Mouse (Mus musculus): ENCODE data around the gene Apobec2.
A peak's percentile ranks its signal among the peaks of the same experiment; 100 is the strongest.

Apobec2 gene

DNA sequence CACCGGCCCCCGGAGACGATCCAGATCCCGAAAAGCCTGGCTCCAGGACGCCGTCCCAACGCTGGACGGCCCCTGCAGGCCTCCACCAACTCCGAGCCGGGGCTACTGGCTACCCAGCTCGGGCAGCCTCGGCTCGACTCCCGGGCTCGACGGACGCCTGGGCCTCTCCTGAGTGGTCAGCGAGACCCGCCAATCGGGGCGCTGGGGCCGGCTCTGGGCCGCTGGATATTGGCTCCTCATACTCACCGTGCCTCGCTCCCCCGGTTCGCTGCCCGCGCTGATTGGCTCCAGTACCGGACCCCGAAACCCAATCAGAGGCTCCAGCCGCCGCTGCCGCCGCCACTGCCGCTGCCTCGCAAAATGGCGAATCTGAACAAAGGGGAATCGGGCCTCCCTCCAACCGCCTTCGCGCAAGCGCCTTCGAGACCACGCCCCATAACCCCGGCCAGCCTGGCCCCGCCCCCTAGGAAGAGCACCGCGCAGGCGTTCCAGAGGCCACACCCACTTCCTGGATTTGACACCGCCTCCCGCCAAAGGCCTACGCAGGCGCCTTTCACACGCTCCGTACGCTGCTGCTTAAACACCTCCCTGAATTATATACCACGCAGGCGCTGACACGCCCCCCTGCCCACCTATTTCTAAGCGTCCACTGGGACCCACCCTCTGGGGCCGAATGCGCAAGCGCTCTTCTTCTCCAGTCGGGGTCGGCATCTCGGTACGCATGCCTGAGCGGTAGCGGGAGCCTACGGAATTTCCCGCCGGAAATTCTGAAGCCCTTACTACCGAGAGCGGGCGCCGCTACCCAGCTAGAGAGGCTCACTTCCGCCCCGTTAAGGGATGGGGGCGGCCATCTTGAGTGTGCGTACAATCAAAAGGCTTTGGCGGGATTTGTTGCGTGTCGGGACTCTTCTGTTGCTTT is 23.1 kb downstream of the Apobec2 start, which contains the start of the genes Nfya and Oard1:
Nfya (minus strand) TSS at position 527 of the 919 bp plus-strand sequence.
Oard1 (plus strand) TSS at position 635 of the 919 bp plus-strand sequence.
- DNase-seq (ENCODE audit: low spot score in 2 of 2) = peak; percentile 99 to 100

DNA sequence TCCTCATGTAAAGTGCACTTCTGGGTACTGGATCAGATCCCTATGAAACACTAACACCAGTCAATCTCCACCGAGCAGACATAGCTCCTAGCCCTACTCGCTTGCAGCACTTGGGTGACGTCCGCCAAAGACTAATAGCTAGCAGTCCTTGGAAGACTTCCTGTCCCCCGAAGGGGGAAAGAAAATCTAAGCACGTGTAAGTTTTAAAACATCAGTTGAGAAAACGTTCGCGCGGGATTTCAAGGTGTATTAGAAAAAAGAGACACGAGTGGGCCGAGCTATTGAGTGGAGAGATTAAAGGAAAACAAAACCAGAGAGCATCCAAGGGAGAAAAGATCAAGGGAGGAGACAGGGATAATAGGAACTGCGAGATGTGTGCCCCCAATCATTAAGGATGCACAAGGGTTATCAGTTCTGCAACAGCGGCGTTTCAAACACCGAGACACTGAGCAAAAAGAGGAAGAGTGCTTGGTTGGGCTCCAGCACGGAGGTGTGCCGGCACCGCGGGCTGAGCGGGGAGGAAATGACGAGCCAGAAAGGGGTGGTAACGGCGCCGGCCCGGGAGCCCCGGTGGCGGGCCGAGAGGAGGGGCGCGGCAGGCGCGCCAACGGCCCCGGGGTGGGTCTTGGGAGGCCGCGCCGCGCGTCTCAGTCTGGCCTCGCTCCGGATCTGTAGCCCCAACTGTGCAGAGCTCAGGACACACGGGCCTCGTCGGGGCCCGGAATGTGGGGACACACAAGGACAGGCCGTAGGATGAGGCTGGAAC is 24.0 kb downstream of the Apobec2 start:
- peak; percentile 81 for DNase-seq (ENCODE audit: low spot score in 2 of 2)

DNA sequence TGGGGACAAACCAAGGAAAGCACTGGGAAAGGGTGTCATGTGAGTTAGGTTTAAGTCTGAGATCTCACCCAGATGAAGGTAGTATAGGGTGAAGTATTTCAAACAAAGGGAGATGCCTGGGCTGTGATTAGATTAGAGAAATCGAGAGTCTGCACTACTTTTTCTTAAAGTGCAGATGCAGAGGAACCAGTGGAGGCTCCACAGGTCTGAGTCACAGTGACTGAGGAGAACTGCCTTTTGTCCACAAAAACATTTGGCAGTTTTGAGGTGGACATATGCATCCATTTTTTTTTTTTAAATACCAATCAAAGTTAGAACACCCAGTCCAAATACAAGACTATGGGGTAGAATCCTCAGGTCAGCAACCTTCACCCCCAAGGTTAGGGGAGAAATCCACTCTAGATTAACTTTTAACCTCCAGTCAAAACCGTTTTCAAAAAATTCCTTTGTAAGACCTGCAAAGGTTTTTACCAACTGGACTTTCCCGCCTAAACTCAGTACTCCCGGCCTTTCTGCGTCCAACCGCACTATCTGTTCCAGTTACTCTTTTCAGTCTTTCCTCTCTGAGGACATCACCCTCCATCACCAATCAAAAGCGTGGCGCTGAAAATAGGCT is 24.7 kb downstream of the Apobec2 start:
- no peak for DNase-seq (ENCODE audit: low spot score in 2 of 2)

DNA sequence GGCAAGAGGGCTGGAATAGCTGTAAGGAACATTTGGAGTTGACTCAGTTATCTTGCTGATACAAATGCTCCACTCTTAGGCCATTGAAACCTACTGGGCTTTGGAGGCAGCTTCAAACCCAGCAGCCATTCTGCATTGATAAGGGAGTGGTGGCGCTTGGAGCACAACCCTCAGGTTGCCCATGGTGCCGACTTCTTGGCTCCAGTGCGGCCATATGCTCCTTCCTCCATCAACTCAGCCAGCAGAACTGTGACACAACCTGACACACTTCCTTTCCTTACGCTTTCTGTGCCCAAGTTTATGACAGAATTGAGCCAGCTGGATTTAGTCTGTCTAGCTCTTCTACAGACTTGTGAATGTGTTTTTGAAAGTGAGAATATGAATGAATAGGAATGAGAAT is 25.6 kb downstream of the Apobec2 start:
- DNase-seq (ENCODE audit: low spot score in 2 of 2) = no peak

DNA sequence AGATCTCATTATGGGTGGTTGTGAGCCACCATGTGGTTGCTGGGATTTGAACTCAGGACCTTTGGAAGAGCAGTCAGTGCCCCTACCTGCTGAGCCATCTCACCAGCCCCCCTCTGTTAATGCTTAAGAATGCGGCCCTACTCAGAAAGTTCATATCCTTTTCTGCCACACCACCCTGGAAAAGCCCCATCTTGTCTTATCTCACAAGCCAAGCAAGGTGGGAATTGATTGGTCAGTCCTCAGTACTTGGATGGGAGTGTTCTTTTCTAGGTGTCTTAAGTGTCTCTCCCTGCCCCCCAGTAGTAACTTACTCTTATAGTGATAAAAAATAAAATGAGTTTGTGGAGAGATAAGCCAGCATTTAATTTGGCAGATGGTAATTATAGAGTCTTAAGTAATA is 28.0 kb downstream of the Apobec2 start:
- DNase-seq (ENCODE audit: low spot score in 2 of 2) = no peak

DNA sequence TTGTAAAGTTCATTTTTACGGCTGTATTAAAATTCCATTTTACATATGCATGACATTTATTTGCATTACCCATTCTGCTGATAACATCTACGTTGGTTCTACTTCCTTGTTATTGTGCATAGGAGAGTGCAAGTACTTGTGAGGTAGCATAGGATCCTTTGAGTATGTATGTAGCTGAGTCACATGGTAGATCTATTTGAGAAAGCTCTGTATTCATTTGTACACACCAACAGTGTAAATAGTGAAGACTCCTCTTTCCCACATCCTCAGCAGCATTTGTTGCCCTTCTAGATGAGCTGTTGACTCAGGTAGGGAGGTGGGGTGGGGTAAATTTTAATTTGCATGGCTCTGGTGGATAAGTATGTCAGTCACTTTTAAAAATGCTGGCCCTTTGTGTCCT is 28.9 kb downstream of the Apobec2 start:
- no peak for DNase-seq (ENCODE audit: low spot score in 2 of 2)

DNA sequence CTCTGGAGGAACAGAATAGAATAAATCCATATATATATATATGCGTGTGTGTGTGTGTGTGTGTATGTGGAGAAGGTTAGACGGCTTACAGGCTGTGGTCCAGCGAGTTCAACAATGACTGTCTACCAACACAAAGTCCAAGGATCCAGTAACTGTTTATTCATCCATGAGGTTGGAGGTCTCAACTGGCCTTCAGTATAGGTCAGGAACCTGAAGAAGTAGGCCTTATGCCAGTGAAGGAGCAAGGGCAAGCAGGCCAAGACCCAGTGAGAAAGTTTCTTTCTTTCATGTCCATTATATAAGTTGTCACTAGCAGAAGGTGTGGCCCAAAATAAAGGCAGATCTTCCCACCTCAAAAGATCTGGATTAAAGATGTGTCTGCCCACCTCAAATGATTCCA is 30.0 kb downstream of the Apobec2 start:
- no peak for DNase-seq (ENCODE audit: low spot score in 2 of 2)

DNA sequence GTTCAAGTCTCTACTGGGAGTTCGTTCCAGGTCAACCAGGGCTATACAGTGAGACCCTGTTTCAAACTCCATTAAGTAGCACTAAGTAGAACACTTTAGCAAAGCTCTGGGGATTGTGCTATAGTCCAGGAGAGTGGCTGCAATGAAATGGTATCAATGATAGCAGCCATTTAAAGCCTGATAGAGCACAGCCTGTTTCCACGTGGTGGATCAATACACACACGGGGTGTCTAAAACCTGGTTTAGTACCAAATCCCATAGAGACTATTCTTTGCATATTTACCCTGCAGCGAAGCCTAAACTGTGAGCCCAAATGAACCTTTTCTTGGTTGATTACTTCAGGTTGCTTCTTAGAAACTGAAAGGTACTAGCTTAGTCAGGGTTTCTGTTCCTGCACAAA is 31.0 kb downstream of the Apobec2 start:
- DNase-seq (ENCODE audit: low spot score in 2 of 2) = no peak

DNA sequence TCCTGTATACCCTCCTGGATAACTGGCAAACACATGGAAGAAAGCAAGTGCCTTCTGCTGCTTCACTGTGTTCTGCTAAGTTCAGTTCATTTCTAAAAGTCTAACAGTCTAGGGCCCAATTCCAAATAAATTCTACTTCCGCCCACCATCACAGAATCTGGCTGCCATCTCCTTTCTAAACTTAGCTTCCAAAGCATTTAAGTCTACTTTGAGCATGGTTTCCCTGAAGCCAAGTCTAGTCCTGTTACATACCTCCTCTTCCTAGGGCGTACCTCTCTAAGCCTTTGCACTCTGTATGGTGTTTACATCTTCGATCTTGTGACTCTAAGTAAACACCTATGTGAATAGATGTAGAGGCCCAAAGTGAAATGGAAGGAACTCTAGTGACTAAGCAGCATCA is 40.1 kb downstream of the Apobec2 start:
- no peak for DNase-seq (ENCODE audit: low spot score in 2 of 2)

DNA sequence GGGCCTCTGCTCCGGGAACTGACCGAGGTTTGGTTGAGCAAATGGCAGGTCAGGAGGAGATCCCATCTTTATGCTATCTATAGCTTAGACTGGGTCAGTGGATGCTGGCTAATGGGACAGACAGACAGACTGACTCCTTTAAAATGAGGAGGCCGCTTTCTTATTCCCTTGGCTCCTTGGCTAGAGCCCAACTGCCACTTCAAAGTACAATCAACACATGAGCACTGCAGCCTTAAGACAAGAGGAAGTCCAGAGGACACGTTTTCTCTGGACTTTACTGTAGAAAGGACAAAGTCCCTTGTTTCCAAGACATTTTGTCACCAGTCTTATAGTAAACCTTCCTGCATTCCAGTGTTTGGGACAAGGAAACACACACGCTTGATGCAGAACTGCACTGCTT is 41.3 kb downstream of the Apobec2 start:
- DNase-seq (ENCODE audit: low spot score in 2 of 2) = no peak

DNA sequence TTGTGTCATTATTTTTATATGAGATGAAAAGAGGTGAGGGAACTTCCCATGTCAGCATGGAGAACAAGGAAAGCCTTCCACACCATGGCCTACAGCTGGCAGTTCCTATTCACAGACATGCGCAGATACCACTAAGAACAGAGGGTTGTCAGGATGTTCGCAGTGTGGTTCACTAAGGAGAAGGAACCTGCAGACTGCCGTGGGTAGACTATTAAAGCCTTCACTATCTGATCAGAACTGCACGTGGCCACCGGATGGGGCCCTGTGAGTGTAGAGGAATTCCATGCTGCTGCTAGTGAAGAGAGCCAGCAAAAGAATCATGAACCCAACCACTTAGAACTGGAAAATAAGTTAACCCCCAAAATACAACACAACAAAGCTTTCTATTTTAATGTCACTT is 43.3 kb downstream of the Apobec2 start:
- DNase-seq (ENCODE audit: low spot score in 2 of 2) = no peak

DNA sequence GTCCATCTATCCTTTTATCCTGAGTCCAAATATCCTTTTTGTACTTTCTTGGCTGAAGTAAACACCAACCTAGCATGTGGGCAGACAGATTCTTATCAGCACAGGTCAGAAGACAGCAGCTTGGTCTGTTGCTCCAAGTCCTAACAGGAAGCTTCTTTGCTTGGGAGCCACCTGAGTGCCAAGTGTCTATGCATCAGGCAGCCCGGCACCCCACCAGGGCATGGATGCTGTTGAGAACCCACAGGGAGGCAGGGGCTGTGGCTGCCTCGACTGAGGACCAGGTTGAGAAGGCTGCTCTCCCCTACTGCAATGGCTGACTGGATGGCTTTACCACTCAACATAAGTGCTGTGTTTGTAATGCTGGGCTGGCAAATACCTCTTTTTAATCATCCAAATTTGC is 44.1 kb downstream of the Apobec2 start:
- no peak for DNase-seq (ENCODE audit: low spot score in 2 of 2)

DNA sequence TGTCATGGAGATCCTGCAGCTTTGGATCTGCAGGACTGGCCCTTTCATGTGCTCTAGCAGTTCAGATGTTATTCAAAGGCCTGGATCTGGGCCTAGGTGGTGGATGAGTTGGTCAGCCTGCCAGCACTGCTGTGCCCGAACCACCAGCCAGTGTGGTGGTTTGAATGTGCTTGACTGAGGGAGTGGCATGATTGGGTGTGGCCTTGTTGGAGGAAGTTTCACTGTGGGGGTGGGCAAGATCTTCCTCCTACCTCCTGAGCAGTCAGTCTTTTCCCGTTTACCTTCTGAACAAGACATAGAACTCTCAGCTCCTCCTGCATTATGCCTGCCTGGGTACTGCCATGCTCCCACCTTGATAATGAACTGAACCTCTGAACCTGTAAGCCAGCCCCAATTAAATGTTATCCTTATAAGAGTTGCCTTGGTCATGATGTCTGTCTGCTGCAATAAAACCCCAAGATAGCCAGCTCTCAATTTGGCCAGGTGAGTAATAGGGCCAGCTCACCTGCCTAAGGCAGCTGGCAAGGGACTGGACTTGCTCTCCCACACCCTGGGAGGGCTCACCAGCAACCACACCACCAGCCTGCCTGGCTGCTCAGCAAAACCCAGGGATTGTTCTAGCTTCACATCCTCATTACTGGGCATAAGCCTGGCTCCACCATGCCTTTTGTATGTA is 46.8 kb downstream of the Apobec2 start:
- DNase-seq (ENCODE audit: low spot score in 2 of 2) = no peak

DNA sequence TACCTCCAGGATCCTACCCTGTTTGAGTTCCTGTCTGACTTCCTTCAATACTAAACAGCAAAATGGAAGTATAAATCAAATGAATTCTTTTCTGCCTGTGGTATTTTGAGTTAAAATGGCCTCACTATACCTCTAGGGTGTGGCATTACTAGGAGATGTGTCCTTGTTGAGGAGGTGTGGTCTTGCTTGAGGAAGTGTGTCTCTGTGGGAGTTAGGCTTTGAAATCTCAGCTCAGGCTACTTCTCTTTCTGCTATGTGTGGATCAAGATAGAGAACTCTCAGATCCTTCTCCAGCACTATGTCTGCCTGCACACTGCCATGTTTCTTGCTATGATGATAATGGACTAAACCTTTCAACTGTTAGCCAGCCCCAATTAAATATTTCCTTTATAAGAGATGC is 53.7 kb downstream of the Apobec2 start:
- DNase-seq (ENCODE audit: low spot score in 2 of 2) = no peak

DNA sequence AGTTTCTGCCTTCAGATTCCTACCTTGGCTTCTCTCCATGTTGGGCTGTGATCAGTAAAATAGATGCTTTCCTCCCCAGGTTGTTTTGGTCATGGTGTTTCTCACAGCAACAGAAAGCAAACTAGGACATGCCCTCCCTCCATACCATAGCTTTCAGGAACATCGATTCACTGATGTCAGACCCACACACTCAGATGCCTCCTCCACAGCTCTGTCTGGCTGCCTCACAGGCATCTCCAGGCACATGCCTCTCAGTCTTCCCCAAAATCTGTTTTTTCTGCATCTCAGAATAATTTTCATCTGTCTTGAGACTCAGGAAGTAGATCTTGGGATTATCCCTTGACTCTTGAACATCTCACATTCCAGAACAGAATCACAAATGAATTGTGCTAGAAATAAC is 56.6 kb downstream of the Apobec2 start:
- no peak for DNase-seq (ENCODE audit: low spot score in 2 of 2)

DNA sequence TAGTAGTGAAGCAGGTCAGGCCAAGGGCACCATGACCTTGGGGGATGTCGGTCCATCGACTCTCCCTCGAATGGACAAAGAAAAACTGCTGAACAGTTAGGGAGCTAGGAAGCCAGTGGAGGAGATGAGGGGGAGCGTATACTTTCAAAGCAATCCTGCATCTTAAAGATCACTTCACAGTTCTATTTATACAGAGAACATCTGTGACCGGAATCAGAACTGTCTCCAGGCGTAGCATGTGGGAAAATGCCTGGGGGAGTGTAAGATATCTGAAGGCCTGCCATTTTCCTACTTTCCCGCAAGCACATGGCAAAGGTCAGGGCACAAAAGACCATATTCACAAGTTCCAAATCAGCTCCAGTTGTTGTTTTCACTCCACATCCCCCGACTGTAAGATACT is 59.7 kb downstream of the Apobec2 start:
- no peak for DNase-seq (ENCODE audit: low spot score in 2 of 2)

DNA sequence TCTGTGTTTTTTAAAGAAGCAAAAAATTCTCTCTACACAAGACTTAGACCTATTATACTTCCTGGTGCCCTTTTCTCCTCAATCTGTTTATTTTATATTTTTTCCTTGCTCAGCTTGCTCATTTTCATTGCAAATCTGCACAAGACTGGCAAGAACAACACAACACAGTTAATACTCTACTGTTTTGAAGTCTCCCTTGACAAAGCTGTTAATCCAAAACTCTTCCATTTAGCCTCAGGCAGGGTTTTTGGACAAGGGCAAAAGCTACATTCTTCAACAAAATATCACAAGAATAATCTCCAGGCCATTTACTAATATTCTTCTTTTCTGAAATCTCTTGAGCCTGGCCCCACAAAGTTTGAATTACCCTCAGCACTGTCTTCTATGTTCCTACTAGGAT is 61.1 kb downstream of the Apobec2 start:
- DNase-seq (ENCODE audit: low spot score in 2 of 2) = no peak

Data from thymus, postnatal 10 days (tissue).